In the genomic region with DNA sequence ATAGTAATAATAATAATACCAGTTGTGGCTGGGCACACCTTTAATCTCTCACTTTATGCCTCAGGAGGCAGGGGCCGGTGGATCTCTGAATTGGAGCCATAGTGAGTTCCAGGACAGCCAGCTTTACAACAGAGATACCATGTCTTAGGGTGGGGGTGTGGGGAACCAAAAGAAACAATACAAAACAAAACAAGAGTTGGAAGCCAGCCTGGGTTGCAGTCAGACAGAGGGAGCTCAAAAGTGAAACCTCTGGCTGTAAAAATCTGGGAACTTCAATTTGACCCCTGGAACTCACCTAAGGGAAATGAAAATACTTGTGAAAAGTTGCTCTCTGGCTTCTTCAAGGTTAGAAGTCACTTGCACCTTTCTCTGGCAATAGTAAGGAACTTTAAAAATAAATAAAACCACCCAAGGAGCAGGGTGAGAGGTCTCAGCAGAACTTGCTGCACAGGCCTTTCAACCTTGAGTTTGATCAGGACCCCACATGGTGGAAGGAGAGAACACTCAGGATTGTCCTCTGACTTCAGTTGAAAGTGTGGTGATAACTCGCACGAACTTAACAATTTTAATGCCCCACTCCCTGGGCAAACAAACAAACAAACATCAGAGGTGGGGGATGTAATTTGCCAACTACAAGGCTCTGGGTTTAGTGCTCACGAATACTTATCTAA, we compare ENCODE assay signal across 8 mouse cellular contexts. TPM values are rescaled to one million over a fixed set of nuclear protein-coding genes. Genes with fewer than 3 reads are reported as not detected.
DNase-seq lines count a peak whose midpoint lies in the region; ATAC-seq and TF ChIP-seq lines count a peak whose summit lies in the region.

No protein-coding gene starts in this region.

- peak overlapping the region; percentile 60; the same call in 1 of the 2 replicates for H3K9ac ChIP-seq in hindbrain, postnatal 0 days (replicated peaks; ENCODE audit: low read length)
- no peak overlapping the region for H3K9ac ChIP-seq in midbrain, embryonic 16.5 days (ENCODE audit: low read depth, low read length)

- intact Hi-C loops in left cerebral cortex, adult 2 months (cut with DNase I) = loop anchor here (5.0 kb wide), 1 partner anchor 43 kb away; a partner anchor contains a TSS
- intact Hi-C loops in left cerebral cortex, postnatal 4 days (cut with DNase I) = no loop called here

- no peaks in the 10 kb centered on the region for H3K9me3 ChIP-seq in hindbrain, postnatal 0 days (ENCODE audit: low read length)
- no peaks in the 10 kb centered on the region for H3K9me3 ChIP-seq in midbrain, embryonic 16.5 days (replicated peaks; ENCODE audit: control insufficient read depth, low read length, poor library complexity, severe bottlenecking)

- ATAC-seq in hindbrain, postnatal 0 days = no peak
- ATAC-seq in midbrain, embryonic 16.5 days = no peak
- ATAC-seq in activated CD4-positive, CD25-positive, alpha-beta regulatory T cell, adult 4 months = no peak

- no peaks in the 10 kb centered on the region for H3K36me3 ChIP-seq in hindbrain, postnatal 0 days (ENCODE audit: insufficient read depth, low read length)
- H3K36me3 ChIP-seq in midbrain, embryonic 16.5 days (ENCODE audit: control insufficient read depth, insufficient read depth, low read length) = no peaks in the 10 kb centered on the region

- peaks cover 5% of the 10 kb centered on the region; the same call in 1 of the 2 replicates for H3K4me1 ChIP-seq in hindbrain, postnatal 0 days (ENCODE audit: insufficient read depth, low read length)
- H3K4me1 ChIP-seq in midbrain, embryonic 16.5 days (ENCODE audit: control insufficient read depth, insufficient read depth, low read length) = peaks cover 22% of the 10 kb centered on the region

- peak overlapping the region; percentile 82 for H3K4me3 ChIP-seq in left cerebral cortex, adult 2 months
- peak overlapping the region; percentile 79 for H3K4me3 ChIP-seq in hindbrain, postnatal 0 days (ENCODE audit: low read length)
- H3K4me3 ChIP-seq in midbrain, embryonic 16.5 days (ENCODE audit: low read depth, low read length) = peak overlapping the region; percentile 64

- no peak for TF ChIP-seq CTCF in left cerebral cortex, adult 2 months (IDR thresholded peaks at IDR 0.05)
- no peak for TF ChIP-seq CTCF in hindbrain, postnatal 0 days (IDR thresholded peaks at IDR 0.05; ENCODE audit: low read depth)

- no peaks in the 10 kb centered on the region for H3K27me3 ChIP-seq in hindbrain, postnatal 0 days (ENCODE audit: insufficient read depth, low read length)
- H3K27me3 ChIP-seq in midbrain, embryonic 16.5 days (ENCODE audit: control insufficient read depth, insufficient read depth, low read depth, low read length) = no peaks in the 10 kb centered on the region

- WGBS in hindbrain, postnatal 0 days = 23% methylated on average over 4 of the region's 4 CpGs
- 25% methylated on average over 4 of the region's 4 CpGs for WGBS in midbrain, embryonic 16.5 days

- H3K4me2 ChIP-seq in hindbrain, postnatal 0 days (ENCODE audit: low read depth, low read length) = peak overlapping the region; percentile 65
- peak overlapping the region; percentile 47 for H3K4me2 ChIP-seq in midbrain, embryonic 16.5 days (ENCODE audit: low read length)

- H3K27ac ChIP-seq in left cerebral cortex, adult 2 months = peak overlapping the region; percentile 99
- peak overlapping the region; percentile 81; the same call in 1 of the 2 replicates for H3K27ac ChIP-seq in hindbrain, postnatal 0 days
- H3K27ac ChIP-seq in midbrain, embryonic 16.5 days (ENCODE audit: low read length) = peak overlapping the region; percentile 50; the same call in 1 of the 2 replicates

- DNase-seq in left cerebral cortex, adult 2 months (ENCODE audit: extremely low spot score in 1 of 2, low spot score in 2 of 2) = no peak
- no peak for DNase-seq in left cerebral cortex, postnatal 4 days
- peak; percentile 39 for DNase-seq in embryo, embryonic 9.5 days (ENCODE audit: extremely low spot score)
- no peak for DNase-seq in hindbrain, postnatal 0 days (ENCODE audit: low spot score)
- DNase-seq in gastrocnemius, postnatal 4 days (ENCODE audit: low spot score in 2 of 2) = no peak
- DNase-seq in cerebellum, adult 18-20 months = no peak

RNA-seq across cellular contexts. Expression of a gene that starts 5.3 kb away (rescaled TPM):
- 100 to 1,000 TPM; 111 to 116 TPM for total RNA-seq in left cerebral cortex, adult 2 months (2021)
- 100 to 1,000 TPM; 201 to 220 TPM for total RNA-seq in left cerebral cortex, postnatal 4 days (2021)
- 152 and 160 TPM in 2 replicates for total RNA-seq in hindbrain, postnatal 0 days (2014; rRNA removed)
- polyA plus RNA-seq in hindbrain, postnatal 0 days (2015; fragmentation: Nextera tagmentation; extraction: Ambion mirVana) = 230 and 234 TPM in 2 replicates
- polyA plus RNA-seq in midbrain, embryonic 16.5 days (2015; fragmentation: Nextera tagmentation; extraction: Ambion mirVana) = 226 and 237 TPM in 2 replicates
- total RNA-seq in gastrocnemius, postnatal 4 days (2021) = 100 to 1,000 TPM; 299 to 333 TPM
- polyA plus RNA-seq in activated CD4-positive, CD25-positive, alpha-beta regulatory T cell, adult 4 months (2017; shearing (Covaris generic)) = 100 to 1,000 TPM; 807 to 897 TPM

RNA-seq across cellular contexts. Expression of a gene that starts 32.1 kb away (rescaled TPM):
- not detected for total RNA-seq in left cerebral cortex, adult 2 months (2021)
- not detected for total RNA-seq in left cerebral cortex, postnatal 4 days (2021)
- total RNA-seq in hindbrain, postnatal 0 days (2014; rRNA removed) = not detected in 2 replicates
- polyA plus RNA-seq in hindbrain, postnatal 0 days (2015; fragmentation: Nextera tagmentation; extraction: Ambion mirVana) = 0.91 and 1.1 TPM in 2 replicates
- 1.8 and 3.5 TPM in 2 replicates for polyA plus RNA-seq in midbrain, embryonic 16.5 days (2015; fragmentation: Nextera tagmentation; extraction: Ambion mirVana)
- not detected for total RNA-seq in gastrocnemius, postnatal 4 days (2021)
- 1 to 10 TPM; 2.3 to 7.0 TPM for polyA plus RNA-seq in activated CD4-positive, CD25-positive, alpha-beta regulatory T cell, adult 4 months (2017; shearing (Covaris generic))

RNA-seq across cellular contexts. Expression of a gene that starts 43.5 kb away (rescaled TPM):
- 10 to 100 TPM; 44.7 to 49.2 TPM for total RNA-seq in left cerebral cortex, adult 2 months (2021)
- total RNA-seq in left cerebral cortex, postnatal 4 days (2021) = 10 to 100 TPM; 21.3 to 22.8 TPM
- total RNA-seq in hindbrain, postnatal 0 days (2014; rRNA removed) = 19.6 and 22.1 TPM in 2 replicates
- polyA plus RNA-seq in hindbrain, postnatal 0 days (2015; fragmentation: Nextera tagmentation; extraction: Ambion mirVana) = 13.6 and 14.6 TPM in 2 replicates
- 16.8 and 17.9 TPM in 2 replicates for polyA plus RNA-seq in midbrain, embryonic 16.5 days (2015; fragmentation: Nextera tagmentation; extraction: Ambion mirVana)
- 1 to 10 TPM in 1 of 2 experiments, under 1 TPM in 1; 0.80 to 1.2 TPM for total RNA-seq in gastrocnemius, postnatal 4 days (2021)
- polyA plus RNA-seq in activated CD4-positive, CD25-positive, alpha-beta regulatory T cell, adult 4 months (2017; shearing (Covaris generic)) = 1 to 10 TPM; 4.1 TPM
